Mouse (Mus musculus): Measurements from ENCODE around the gene Cntln.

DNA sequence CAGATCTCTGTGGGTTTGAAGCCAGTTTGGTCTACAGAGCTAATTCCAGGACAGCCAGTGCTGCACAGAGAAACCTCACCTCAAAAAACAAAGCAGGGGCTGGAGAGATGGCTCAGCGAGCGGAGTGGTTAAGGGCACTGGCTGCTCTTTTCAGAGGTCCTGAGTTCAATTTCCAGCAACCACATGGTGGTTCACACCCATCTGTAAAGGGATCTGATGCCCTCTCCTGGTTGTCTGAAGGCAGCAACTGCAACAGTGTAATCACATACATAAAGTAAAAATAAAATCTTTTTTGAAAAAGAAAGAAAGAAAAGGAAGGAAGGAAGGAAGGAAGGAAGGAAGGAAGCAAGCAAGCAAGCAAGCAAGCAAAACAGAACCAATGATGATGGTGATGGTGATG, 26.5 kb upstream of the Cntln start:
- TF ChIP-seq CTCF (IDR thresholded peaks at IDR 0.05) (no peak), EP300 (IDR thresholded peaks at IDR 0.05) (no peak)
